Mouse (Mus musculus): ENCODE measurements at regions not wholly inside any gene's neighbourhood (a gene's known extent, or its start where the extent isn't known, plus 50 kb on each side); places are given as distances from the start of the nearest gene placed in this dataset.
A peak's percentile ranks its signal among the peaks of the same experiment; 100 is the strongest.

DNA sequence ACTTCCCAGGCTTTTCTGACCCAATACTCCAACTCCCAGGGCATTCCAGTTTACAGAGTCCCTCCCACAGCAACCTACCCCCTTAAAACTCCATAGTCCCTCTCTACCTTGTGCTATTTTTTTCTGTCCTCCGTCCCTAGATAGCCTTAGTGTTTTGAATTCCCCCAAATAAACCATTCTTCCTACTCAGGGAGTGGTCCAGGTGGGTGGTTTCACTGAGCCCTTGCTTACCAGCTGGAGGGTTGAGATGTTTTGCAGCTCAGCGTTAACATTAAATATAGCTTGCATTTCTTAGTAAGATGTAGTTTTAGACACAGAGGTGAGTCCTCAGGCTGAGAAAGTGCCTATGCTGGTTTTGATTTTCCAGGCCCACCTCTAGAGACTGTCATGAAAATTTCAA lies 313.0 kb downstream of the Bmper start:
- DNase-seq (ENCODE audit: low read depth): no peak

DNA sequence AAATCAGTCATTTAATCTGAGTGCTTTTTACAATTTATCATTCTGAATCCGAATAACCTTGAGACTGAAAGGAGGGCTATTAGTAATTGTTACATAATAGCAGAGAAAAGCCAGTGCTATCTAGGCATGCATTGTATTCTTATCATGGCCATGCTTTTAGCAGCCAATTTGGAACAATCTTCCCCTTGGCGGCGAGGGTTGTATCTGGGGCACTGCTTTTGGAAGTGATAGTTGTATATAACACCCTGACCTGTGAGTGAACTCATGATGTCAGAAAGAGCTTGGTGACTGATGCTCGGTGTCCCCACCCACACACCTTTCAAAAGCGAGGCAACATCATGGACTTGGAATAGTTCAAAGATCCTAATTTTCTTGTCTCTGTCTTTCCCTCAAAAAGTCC lies 315.2 kb downstream of the Bmper start:
- DNase-seq (ENCODE audit: low read depth): no peak

DNA sequence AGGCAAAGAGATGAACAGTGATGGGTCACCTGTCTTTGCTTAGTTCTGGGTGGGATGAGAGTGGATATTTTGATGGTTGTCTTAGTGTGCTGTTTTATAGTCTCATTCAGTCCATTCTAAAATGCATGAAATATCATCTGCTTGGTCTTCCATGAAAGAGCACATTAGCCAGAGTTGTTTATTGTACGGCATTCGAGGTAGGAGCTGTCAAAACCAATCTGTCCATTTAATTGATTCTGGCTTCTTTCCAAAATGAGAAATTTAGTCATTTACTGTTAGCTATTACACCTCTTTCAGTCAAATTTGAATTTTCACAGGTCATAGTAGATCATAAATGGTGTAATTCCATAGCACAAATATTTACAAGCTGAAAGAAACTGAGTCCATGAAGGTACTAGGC lies 328.8 kb downstream of the Bmper start:
- DNase-seq (ENCODE audit: low read depth): no peak

DNA sequence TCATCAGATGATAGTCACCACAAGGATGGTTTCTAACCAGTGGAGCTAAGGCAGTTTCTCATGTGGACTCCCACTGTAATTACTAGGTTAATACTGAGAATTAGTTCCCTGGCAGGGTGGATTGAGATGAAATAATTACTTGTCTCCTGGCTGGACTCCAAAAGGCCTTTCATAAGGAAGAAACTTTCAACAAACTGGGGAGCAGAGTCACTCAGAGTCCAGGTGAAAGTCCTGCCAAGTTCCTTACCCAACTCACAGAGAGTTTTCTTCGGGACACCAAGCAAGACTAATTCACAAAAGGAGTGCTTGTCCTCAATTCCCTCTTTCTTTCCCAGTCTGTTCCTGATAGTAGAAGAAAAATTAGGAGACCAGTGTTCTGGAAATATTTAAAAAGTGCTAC lies 330.9 kb downstream of the Bmper start:
- no peak for DNase-seq (ENCODE audit: low read depth)

DNA sequence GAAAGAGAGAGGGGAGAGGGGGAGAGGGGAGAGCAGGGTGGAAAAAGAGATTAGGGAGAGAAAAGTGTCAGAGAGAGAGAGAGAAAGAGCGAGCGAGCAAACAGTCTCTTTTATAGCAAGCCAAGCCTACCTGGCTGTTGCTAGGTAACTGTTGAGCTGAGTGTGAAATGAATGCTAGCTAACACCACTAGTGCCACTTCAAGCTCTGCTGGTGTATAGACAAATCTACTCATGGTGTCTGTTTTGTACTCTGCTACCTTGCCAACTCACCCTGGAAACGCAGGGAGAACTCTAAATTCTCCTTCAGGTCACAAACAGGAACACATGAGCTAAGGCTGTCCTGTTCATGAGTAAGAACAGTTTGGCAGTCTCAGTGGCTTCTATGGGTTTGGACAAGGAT lies 334.7 kb downstream of the Bmper start:
- no peak for DNase-seq (ENCODE audit: low read depth)

DNA sequence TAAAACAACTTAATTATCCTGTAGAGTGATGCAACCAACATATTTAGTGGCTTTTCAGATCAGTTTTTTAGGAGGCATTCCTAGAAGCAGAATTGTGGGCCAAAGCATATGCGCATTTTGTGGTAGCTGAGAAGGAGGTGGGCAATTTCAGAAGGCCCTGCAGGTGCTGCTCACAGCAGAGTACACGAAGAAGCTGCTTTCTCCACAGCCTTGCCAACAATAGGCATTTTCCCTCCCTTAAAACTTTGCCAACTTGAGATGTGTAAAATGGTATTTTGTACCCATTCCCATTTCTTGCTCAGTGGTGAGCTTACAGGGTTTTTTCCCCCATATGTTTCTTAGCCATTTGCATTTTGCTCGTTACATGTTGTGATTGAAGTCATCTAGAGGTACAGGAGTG lies 339.0 kb downstream of the Bmper start:
- DNase-seq (ENCODE audit: low read depth): no peak

- no peak for DNase-seq (ENCODE audit: low read depth)
Measured at GRCm38 (mm10) chr9:23567081-23567480, 344.2 kb downstream of the Bmper start.

DNA sequence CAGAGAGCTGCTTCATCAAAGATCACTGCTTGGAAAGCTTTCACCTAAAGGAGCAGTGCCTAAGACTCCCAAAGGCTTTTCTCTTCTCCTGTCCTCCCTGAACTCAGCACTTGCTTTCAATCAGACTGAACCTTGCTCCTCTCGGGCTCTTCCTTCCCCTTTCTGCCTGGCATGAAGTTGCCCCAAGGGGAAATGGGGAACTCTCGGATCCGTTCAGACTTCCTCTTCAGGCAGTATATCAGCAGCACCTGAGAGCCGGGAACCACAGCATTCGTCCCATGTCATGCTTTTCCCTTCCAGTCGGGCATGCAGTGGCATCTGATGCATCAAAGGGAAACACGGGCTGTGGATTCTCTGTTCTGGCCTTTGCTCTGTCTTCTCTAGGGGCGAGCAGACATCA lies 347.3 kb downstream of the Bmper start:
- DNase-seq (ENCODE audit: low read depth): no peak

DNA sequence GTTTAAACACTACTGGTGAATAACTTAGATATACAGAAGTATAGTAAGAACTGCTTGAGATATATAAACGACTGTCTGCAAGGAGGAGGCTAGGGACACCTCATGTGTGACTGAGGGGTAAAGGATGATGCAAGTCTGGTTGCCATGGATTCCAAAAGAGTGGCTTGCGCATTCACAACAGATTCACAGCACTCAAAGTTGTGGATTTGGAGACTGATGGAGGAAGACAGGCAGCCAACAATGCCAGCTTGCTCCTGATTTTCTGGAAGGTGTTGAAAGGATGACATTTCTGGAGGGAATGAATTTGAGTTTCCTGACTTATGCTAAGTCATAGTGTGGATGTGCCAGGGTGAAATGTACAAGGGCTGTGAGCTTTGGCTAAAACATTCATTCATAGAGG lies 353.4 kb downstream of the Bmper start:
- no peak for DNase-seq (ENCODE audit: low read depth)

DNA sequence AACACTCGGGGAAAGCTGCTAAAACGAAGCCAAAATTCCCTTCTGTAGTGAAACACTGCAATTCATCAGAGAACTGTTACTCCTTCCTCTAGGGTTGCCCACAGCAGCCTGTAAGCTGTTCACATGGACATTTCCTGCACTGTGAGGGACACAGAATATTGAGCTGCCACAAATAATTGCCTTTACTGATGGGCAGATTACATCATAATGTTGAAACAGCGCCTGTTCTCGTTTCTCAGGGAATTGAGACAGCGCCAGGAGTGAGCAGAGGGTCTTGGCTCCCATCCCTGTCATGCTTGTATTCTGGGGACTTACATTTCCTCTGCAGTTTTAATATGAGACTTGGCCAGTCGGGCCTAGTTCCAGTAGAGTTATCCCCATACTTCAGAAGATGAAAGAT lies 357.3 kb downstream of the Bmper start:
- no peak for DNase-seq (ENCODE audit: low read depth)

- peak; percentile 6 for DNase-seq (ENCODE audit: low read depth)
Measured at GRCm38 (mm10) chr9:23581039-23581606, 358.2 kb downstream of the Bmper start.

DNA sequence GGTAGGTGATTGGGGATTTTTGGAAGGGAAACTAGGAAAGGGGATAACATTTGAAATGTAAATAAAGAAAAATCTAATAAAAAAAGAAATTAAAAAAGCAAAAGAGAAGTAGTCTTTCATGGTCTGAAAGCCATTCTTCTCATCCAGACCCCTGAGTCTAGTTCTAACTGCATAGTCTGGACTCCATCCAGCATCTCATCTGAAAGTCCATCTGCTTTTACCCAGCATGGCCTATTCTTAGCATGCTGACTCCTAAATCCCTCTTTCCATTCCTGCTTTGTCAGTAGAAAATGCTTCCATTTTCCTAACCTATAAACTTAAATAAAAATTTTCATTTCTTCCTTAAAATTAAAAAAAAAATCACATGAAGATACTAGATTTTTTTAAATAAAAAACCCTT lies 361.7 kb downstream of the Bmper start:
- no peak for DNase-seq (ENCODE audit: low read depth)

GRCm38 (mm10) chr9:23589024-23589423 lies 366.1 kb downstream of the Bmper start:
- no peak for DNase-seq (ENCODE audit: low read depth)

- no peak for DNase-seq (ENCODE audit: low read depth)
Measured at GRCm38 (mm10) chr9:23591906-23592305, 369.0 kb downstream of the Bmper start.

GRCm38 (mm10) chr9:23600623-23601022 lies 377.7 kb downstream of the Bmper start:
- no peak for DNase-seq (ENCODE audit: low read depth)

All from c-Kit-positive CD71-positive TER-119-negative erythroid progenitor cells, embryonic 14.5 days (primary cell).